10 mouse cellular contexts compared by ENCODE assay signal in the genomic region with DNA sequence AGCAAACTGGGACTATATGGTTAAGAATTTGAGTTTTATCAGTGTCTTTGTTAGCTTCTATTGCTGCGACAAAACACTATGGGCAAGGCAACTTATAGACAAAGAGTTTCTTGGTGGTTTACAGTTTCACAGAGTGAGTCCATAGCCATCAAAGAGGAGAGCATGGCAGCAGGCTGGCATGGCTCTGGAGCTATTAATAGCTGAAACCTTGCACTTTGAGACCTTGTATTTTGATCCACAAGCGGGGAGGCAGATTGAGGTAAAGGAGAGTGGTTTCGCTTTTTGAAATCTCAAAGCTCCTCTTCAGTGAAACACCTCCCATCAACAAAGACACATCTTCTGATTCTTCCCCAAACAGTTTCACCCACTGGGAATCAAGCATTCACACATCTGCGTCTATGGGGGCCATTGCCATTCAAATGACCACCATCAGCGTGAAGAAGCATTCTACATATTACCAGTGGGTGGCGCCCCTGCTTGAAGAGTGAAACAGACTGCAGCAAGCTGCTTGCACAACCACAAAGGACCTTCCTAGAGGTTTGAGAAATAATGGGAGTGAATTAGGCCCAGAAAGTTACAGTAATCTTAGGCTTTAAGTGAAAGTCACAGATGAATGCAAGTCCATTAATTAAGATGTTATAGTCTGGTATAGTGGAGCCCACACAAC. TPM values are rescaled to one million over a fixed set of nuclear protein-coding genes. Genes with fewer than 3 reads are reported as not detected.
DNase-seq lines count a peak whose midpoint lies in the region; ATAC-seq lines count a peak whose summit lies in the region.
"Had no signal": no experiment of that assay in that cellular context is flagged by ENCODE, and none has a peak within 500 bp of the region (broad histone marks: within the 10 kb centered on the region; RNA-seq: fewer than 3 reads in every experiment).

No protein-coding gene starts in this region.

- no peaks in the 10 kb centered on the region for H3K36me3 ChIP-seq in hindbrain, embryonic 14.5 days (replicated peaks; ENCODE audit: control insufficient read depth, insufficient read depth)
- no peaks in the 10 kb centered on the region for H3K36me3 ChIP-seq in hindbrain, embryonic 16.5 days (ENCODE audit: control insufficient read depth, insufficient read depth, low read length)
- H3K36me3 ChIP-seq in forebrain, embryonic 13.5 days (ENCODE audit: poor library complexity, severe bottlenecking): no peaks in the 10 kb centered on the region
- no peaks in the 10 kb centered on the region for H3K36me3 ChIP-seq in neural tube, embryonic 11.5 days (ENCODE audit: control insufficient read depth, insufficient read depth, low read length)
- H3K36me3 ChIP-seq: embryonic facial prominence, embryonic 13.5 days; liver, embryonic 15.5 days had no signal

- no peak overlapping the region for H3K4me2 ChIP-seq in hindbrain, embryonic 14.5 days (replicated peaks)
- no peak overlapping the region for H3K4me2 ChIP-seq in hindbrain, embryonic 16.5 days (ENCODE audit: low read length)
- H3K4me2 ChIP-seq in forebrain, embryonic 13.5 days: no peak overlapping the region
- H3K4me2 ChIP-seq in neural tube, embryonic 11.5 days (ENCODE audit: low read depth): no peak overlapping the region
- H3K4me2 ChIP-seq: embryonic facial prominence, embryonic 13.5 days; liver, embryonic 15.5 days had no signal

- H3K9me3 ChIP-seq in hindbrain, embryonic 14.5 days (ENCODE audit: control insufficient read depth, low read length): no peaks in the 10 kb centered on the region
- no peaks in the 10 kb centered on the region for H3K9me3 ChIP-seq in hindbrain, embryonic 16.5 days (ENCODE audit: control insufficient read depth, low read length)
- H3K9me3 ChIP-seq in forebrain, embryonic 13.5 days (replicated peaks): no peaks in the 10 kb centered on the region
- H3K9me3 ChIP-seq in neural tube, embryonic 11.5 days (ENCODE audit: control insufficient read depth, low read length): no peaks in the 10 kb centered on the region
- H3K9me3 ChIP-seq: embryonic facial prominence, embryonic 13.5 days; liver, embryonic 15.5 days had no signal

- H3K27me3 ChIP-seq in hindbrain, embryonic 14.5 days (ENCODE audit: control insufficient read depth, insufficient read depth, low read length): no peaks in the 10 kb centered on the region
- H3K27me3 ChIP-seq in hindbrain, embryonic 16.5 days (replicated peaks; ENCODE audit: control insufficient read depth, insufficient read depth, low read length): no peaks in the 10 kb centered on the region; the same call in 1 of the 2 replicates
- 0 out of 2 replicates have a peak, but pooled peaks cover 4% of the 10 kb centered on the region for H3K27me3 ChIP-seq in forebrain, embryonic 13.5 days
- H3K27me3 ChIP-seq in neural tube, embryonic 11.5 days (ENCODE audit: control insufficient read depth, insufficient read depth, low read length): no peaks in the 10 kb centered on the region
- H3K27me3 ChIP-seq: embryonic facial prominence, embryonic 13.5 days; liver, embryonic 15.5 days had no signal

- ATAC-seq in hindbrain, embryonic 14.5 days (ENCODE audit: low FRiP score): no peak
- no peak for ATAC-seq in hindbrain, embryonic 16.5 days
- ATAC-seq in forebrain, embryonic 13.5 days: peak; percentile 43; the same call in 1 of the 2 replicates
- ATAC-seq in neural tube, embryonic 11.5 days (ENCODE audit: insufficient read depth, low FRiP score, low TSS enrichment): no peak
- ATAC-seq in frontal cortex, adult (ENCODE audit: low TSS enrichment): no peak

- H3K27ac ChIP-seq in hindbrain, embryonic 14.5 days: no peak overlapping the region
- H3K27ac ChIP-seq in hindbrain, embryonic 16.5 days (ENCODE audit: low read depth, low read length): no peak overlapping the region
- no peak overlapping the region for H3K27ac ChIP-seq in forebrain, embryonic 13.5 days
- H3K27ac ChIP-seq in neural tube, embryonic 11.5 days (ENCODE audit: low read depth, low read length): no peak overlapping the region
- H3K27ac ChIP-seq: embryonic facial prominence, embryonic 13.5 days; liver, embryonic 15.5 days had no signal

- peak; percentile 64 for DNase-seq in hindbrain, embryonic 14.5 days (ENCODE audit: low spot score)
- DNase-seq in B cell, adult 2 months: peak; percentile 65 to 73
- DNase-seq in T-cell, adult 2 months (ENCODE audit: low spot score): peak; percentile 12
- peak; percentile 81 for DNase-seq in kidney, postnatal 10 days
- peak; percentile 50 for DNase-seq in neural tube, embryonic 11.5 days (ENCODE audit: low spot score)

- WGBS in hindbrain, embryonic 14.5 days: 42% methylated on average over 6 of the region's 6 CpGs
- WGBS in hindbrain, embryonic 16.5 days: 54% methylated on average over 6 of the region's 6 CpGs
- WGBS in forebrain, embryonic 13.5 days: 47% methylated on average over 6 of the region's 6 CpGs
- WGBS in neural tube, embryonic 11.5 days: 44% methylated on average over 6 of the region's 6 CpGs

- H3K9ac ChIP-seq in hindbrain, embryonic 14.5 days: no peak overlapping the region
- no peak overlapping the region for H3K9ac ChIP-seq in hindbrain, embryonic 16.5 days (ENCODE audit: low read depth, low read length)
- H3K9ac ChIP-seq in forebrain, embryonic 13.5 days: no peak overlapping the region
- no peak overlapping the region for H3K9ac ChIP-seq in neural tube, embryonic 11.5 days (ENCODE audit: low read length)
- H3K9ac ChIP-seq: embryonic facial prominence, embryonic 13.5 days; liver, embryonic 15.5 days had no signal

- no peak overlapping the region for H3K4me3 ChIP-seq in hindbrain, embryonic 14.5 days (replicated peaks; ENCODE audit: low read length)
- no peak overlapping the region for H3K4me3 ChIP-seq in hindbrain, embryonic 16.5 days (ENCODE audit: low read length)
- H3K4me3 ChIP-seq in forebrain, embryonic 13.5 days: no peak overlapping the region
- no peak overlapping the region for H3K4me3 ChIP-seq in neural tube, embryonic 11.5 days (ENCODE audit: low read depth, low read length)
- H3K4me3 ChIP-seq: embryonic facial prominence, embryonic 13.5 days; liver, embryonic 15.5 days had no signal

- no peaks in the 10 kb centered on the region for H3K4me1 ChIP-seq in hindbrain, embryonic 14.5 days (replicated peaks; ENCODE audit: control insufficient read depth, insufficient read depth, low read length)
- no peaks in the 10 kb centered on the region for H3K4me1 ChIP-seq in hindbrain, embryonic 16.5 days (ENCODE audit: control insufficient read depth, insufficient read depth, low read depth, low read length)
- no peaks in the 10 kb centered on the region for H3K4me1 ChIP-seq in forebrain, embryonic 13.5 days
- no peaks in the 10 kb centered on the region for H3K4me1 ChIP-seq in neural tube, embryonic 11.5 days (ENCODE audit: control insufficient read depth, insufficient read depth, low read length)
- H3K4me1 ChIP-seq: embryonic facial prominence, embryonic 13.5 days had no signal

RNA-seq across cellular contexts. Expression of a gene that starts 11.4 kb away (rescaled TPM):
- 60.7 and 72.3 TPM in 2 replicates for polyA plus RNA-seq in hindbrain, embryonic 14.5 days (2014; fragmentation: Nextera tagmentation; extraction: Ambion mirVana)
- polyA plus RNA-seq in hindbrain, embryonic 16.5 days (2015; fragmentation: Nextera tagmentation; extraction: Ambion mirVana): 44.9 and 48.7 TPM in 2 replicates
- 35.8 and 37.0 TPM in 2 replicates for polyA plus RNA-seq in forebrain, embryonic 13.5 days (2015; fragmentation: Nextera tagmentation; extraction: Ambion mirVana)
- polyA plus RNA-seq in neural tube, embryonic 11.5 days (2014; fragmentation: Nextera tagmentation; extraction: Ambion mirVana): 44.6 and 44.7 TPM in 2 replicates

RNA-seq across cellular contexts. Expression of a gene that starts 18.4 kb away (rescaled TPM):
- 10.1 and 10.8 TPM in 2 replicates for polyA plus RNA-seq in hindbrain, embryonic 14.5 days (2014; fragmentation: Nextera tagmentation; extraction: Ambion mirVana)
- polyA plus RNA-seq in hindbrain, embryonic 16.5 days (2015; fragmentation: Nextera tagmentation; extraction: Ambion mirVana): 5.2 and 5.6 TPM in 2 replicates
- 7.0 and 7.6 TPM in 2 replicates for polyA plus RNA-seq in forebrain, embryonic 13.5 days (2015; fragmentation: Nextera tagmentation; extraction: Ambion mirVana)
- 6.9 and 8.6 TPM in 2 replicates for polyA plus RNA-seq in neural tube, embryonic 11.5 days (2014; fragmentation: Nextera tagmentation; extraction: Ambion mirVana)

Comparison
In these comparisons a context has a peak if more than half of its experiments do, and no peak if none do; other contexts are left out.
1. DNase-seq: peak in every context shown above with its lines; median percentile 81 in kidney, postnatal 10 days; 69 in B cell, adult 2 months; 64 in hindbrain, embryonic 14.5 days; 50 in neural tube, embryonic 11.5 days; 12 in T-cell, adult 2 months.